Mouse (Mus musculus): Measurements from ENCODE around the gene Gm11060.

The Gm11060 gene

DNA sequence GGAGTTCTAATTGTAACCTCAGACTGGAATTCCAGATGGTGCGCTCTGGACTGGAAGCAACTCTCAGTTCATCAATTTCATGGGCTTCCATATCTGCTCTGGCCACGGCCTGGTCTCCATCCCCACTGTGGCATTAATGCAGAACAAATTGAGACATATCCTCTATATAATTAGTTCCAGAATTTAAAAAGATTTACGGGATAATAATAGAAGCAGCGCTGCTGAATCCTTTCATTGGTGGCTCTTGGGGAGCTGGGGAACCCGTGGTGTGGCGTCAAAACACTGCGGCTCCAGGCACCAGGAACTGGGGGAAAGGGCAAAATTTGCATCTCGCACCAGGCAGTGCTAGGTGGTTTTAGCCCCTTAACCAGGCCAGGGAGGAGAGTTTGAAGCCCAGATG, 30.4 kb downstream of the Gm11060 start:
- no peak for DNase-seq

DNA sequence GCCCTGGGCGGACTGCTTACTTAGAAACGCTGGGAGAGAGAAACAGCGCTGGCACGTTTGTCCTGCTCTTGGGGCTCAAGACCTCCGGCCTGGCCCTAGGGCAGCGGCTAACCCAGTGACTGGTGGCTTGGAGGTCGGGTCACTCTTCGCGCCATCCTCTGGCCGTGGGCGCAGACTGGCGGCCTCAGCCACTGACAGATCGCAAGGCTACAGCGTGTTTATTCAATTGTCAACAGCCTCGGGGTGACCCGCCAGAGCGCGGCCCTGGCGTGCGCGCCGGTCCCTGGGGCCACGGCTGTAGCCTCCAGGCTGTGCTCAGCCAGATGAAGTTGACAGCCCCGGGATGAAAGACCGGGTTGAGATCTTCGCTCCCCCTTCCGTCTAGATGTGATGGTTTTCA, 31.1 kb downstream of the Gm11060 start:
- no peak for DNase-seq

DNA sequence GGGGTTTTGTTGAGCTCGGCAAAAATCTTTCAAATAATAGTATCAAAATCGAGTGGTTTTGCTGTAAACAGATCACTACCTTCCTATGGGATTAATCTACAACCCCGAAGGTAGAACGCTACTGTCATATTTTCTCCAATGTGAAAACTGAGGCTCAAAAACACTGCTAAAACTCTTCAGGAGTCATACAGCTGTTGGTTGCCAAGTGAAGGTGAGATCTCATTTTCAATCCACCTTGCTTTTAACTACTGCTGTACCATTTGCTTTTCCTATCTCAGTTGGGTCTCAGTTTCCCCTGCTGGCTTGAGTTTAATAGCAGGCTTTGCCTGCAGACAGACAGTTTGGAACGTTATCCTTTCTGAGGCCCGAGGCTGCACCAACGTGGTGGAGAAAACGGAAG, 31.6 kb downstream of the Gm11060 start:
- no peak for DNase-seq

DNA sequence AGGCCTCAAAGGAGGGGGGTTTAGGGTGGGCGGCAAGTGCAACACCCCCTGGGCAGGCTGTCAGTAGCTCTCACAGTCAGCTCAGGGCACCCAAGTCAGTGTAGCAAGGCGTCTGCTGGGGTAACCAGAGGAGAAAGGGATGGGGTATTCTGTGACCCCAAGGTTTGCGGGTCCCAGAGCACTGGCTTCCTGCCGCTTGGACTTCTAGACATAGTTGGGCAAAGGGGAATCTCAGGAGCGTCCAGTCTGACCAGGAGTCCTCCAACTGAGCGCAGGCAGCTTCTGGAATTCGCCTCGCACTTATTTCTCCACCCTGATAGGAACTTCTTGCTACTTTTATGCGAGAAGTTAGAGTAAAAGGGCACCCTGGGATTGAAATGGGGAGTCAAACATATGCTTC, 32.1 kb downstream of the Gm11060 start:
- DNase-seq = no peak

DNA sequence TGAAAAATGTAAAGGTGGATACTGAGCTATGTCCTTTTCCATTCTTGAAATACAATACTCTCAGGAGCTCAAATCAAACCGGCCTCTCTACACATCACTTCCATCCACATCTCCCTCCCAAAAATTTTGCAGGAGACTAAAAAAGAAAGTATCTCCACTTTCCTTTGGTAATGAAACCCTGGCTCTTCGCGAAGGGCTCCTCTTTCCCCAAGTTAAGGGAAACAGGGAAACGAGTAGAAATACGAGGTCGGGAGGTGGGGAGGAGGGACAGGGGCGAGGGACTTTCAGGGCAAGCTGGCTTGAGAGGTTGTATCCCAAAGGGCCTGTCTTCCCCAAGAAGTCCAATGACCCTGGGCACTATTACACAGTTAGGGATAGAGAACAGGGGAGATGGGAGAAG, 32.6 kb downstream of the Gm11060 start:
- no peak for DNase-seq

DNA sequence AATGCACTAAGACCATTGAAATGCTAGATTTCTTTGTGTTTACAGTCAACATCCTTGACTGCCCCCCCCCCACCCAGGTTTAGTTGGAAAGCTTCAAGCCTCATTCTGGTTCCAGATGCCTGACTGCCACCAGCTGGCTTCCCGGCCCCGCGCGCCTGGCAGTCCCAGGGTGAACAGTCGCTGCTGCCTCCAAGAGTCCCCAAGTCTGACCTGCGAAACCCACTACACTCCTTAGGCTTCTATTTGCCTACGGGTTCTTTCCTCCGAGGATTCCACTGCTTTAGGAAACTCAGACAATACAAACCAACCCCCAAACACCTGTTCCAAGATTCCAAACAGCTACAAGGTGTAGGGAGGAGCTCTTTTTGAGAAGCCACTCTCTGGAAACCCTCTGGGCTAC, 33.4 kb downstream of the Gm11060 start:
- no peak for DNase-seq

DNA sequence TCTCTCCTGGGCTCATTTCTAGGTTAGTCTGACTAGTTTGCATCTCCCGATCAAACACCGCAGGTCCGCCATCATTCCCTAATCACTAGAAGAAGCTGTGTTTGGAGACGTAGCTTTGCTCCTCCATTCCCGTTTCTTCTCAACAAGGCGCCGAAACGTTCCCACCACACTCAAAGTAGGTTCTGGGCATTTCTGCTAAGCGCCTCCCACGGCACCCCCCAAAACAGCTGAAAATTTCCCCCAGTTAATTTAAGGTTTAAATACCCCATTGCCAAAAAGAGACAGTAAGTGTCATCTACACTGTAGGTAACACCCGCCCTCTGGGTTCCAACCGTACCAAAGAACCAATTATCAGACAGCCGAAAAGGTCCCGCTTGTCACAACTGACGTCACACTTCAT, 33.8 kb downstream of the Gm11060 start:
- DNase-seq = no peak

DNA sequence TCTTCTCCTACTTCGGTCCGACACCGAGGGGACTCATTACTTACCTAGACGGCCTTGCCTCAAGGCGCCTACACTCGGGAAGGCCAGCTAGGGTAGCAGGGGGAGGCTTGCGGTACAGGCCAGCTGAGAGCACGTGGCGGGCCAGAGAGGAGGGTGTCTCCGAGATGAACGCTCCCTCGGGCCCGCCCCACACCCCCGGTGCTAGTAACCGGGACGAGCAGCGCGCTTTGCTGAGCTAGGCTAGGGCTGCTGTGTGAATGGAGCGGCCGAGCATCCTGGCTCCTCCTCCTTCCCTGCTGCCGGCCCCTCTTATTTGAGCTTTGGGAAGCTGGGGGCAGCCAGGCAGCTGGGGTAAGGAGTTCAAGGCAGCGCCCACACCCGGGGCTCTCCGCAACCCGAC, 34.5 kb downstream of the Gm11060 start, which contains the start of gene Wt1:
Gene Wt1, plus strand, starts transcription at position 251 of the 400 bp plus-strand sequence.
- no peak for DNase-seq

DNA sequence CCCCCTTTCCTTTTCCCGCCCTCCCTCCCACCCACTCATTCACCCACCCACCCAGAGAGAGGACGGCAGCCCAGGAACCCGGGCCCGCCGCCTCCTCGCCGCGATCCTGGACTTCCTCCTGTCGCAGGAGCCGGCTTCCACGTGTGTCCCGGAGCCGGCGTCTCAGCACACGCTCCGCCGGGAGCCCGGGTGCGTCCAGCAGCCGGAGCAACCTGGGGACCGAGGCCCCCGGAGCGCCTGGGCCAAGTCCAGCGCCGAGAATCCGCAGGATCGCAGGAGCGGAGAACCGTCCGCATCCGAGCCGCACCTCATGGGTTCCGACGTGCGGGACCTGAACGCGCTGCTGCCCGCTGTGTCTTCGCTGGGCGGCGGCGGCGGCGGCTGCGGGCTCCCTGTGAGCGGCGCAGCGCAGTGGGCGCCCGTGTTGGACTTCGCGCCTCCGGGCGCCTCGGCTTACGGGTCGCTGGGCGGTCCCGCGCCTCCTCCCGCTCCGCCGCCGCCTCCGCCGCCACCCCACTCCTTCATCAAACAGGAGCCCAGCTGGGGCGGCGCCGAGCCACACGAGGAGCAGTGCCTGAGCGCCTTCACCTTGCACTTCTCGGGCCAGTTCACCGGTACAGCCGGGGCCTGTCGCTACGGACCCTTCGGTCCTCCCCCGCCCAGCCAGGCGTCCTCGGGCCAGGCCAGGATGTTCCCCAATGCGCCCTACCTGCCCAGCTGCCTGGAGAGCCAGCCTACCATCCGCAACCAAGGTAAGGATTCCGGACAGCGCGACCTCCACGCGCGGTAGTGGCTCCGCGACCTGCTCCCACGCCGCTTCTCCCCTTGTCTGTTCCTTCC, 35.1 kb downstream of the Gm11060 start:
- DNase-seq = no peak

DNA sequence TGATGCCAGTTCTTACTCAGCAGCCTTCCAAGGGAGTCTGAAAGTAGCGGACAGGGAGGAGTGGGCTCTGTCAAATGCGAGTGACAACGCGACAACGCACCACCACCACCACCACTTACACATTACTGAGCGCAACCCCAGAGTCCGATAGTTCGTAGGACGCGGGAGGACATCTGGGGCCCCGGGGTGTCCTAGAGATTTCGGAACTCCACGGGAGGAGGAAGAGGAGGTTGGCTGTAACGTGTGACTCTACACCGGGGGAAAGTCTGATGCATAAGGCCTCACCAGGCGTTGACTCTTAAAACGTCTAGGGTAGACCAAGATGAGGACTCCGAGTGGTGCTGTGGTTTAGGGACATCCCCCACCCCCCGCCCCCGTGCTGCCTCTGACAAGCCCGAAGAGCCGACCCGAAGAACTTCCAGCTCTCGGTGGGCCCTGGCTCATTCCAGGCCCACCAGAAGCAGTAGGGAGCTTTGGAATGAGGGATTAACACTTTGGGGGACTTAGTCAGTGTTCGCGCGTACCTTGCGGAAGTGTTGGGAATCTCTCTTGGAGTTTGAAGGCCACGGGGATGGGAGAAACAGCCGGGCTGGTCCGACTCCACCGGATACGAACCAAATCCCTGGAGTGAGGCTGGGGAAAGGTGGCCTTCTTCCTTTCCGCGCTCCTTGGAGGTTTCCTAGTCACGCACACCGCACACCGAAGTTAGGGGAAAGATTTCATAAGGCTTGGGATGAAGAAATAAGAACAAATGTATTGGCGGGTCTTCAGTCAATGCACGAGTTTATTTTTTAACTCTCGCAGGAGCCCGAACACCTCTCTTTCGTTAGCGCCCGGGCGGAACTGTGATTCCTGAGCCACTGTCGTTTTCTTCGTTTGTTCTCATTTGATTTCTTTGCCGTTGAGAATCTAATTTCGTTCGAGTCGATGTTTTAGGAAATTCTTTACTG, 36.0 kb downstream of the Gm11060 start:
- DNase-seq = no peak

DNA sequence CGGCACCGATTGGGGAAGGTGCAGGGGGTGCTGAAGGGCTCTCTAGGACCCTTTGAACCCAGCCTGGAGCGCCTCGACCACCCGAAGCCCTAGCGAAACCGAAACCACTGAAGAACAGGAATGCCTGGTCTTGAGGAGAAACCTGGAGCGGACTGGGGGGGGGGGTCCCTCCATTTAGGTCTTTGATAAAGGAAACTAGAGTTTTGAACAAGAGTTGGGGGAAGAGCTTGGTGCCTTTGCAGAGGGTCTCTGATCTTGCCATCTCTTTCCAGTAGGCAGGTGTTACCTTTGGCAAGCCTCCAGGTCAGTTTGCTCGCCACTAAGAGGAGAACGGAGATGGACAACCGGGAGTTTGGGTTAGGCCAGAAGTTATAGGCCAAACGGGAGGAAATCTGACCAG, 36.7 kb downstream of the Gm11060 start:
- no peak for DNase-seq

DNA sequence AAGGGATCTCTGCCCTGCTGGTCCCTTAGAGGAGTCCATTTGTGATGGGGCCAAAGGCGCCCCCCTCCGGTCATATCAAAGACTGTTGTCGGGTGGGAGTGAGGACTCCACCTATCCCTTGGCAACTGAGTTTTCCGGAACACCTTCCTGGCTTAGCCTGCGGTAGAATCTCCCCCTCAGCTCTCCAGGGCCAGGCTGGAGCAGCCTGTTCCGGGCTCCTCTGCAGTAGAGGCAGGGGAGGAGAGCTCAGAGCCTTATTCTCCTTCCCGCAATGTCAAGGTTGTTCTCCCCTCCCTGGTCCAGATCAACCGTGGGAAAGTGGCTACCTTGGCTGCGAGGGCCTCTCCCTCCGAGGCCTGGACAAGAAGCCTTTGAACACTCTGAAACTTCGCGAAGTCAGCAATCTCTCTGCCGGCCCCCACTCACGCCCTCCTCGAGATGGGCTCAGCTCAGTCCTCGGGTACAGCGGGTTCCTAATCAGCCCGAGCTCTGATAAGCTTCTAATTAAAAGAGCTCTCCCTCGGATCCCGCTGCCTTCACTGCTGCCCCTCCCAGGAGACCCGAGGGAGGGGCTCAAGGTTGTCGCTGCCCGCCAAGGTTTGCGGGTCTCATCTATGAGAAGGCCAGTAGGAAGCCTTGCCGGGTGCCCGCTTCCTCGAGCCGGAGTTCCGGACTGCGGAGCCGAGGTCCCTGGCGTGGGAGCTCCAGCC, 38.7 kb downstream of the Gm11060 start:
- DNase-seq = no peak

DNA sequence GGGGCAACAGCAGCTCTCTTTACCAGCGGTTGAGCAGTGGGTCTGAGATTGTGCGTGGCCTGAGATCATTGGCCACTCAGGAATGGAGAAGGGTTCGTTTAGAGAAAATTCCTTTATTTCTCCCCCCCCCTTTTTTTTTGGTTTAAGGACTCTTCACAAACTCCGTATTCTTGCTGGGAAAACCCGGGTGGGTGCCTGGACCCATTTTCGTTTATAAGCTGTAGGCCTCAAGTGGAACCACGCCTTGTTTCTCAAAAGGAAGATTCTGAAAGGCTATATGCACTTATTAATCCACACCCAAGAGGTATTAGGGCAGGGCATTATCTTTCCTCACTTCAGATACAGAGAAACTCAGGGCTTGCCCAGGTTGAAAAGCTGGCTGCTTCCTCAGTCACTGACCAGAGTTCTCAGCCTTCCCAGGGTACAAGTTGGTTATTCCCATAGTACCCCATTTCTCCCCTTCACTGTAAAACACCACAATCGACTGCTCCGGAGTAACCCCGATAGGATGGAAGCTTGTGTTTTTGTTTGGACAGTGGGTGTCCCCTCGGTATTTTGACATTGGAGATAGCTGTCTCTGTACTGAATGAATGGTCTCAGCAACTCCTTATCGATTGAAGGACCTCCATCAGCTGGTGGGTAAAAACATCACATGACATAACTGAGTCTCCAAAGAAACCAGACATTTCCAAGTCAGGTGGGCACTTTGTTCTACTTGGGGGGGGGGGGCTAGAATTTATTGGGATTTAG, 39.4 kb downstream of the Gm11060 start:
- no peak for DNase-seq

DNA sequence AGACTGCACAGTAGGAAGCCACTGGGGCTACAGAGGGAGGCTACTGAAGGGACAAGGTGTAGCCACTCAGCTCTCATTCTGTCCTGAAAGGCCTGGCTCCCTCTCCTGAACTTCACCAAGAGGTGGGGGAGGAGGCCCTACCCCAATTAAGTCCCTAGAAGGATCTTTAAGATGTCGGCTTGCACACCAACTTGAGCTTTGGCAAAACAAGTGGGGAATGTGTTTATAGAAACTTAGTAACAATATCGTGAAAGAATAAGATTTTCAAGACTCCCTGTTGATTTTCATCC, 39.9 kb downstream of the Gm11060 start:
- DNase-seq = no peak

DNA sequence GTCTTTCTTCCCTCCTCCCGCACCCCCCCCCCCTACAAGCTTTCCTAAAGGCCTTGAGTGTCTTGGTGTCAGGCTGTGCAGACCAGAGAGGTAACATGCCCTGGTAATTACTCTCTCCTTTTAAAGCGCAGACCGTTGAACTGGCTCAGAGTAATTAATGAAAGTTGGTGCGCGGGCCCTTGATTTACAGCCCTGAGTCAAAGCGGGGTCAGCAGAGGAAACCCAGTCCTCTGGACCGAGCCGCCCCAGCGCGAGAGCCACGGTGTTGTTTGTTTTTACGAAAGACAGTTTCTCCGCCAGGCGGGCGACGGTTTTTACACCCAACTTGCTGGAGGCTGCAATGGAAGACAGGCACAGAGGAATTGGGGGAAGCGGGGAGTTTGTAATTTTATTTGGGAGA, 40.5 kb downstream of the Gm11060 start:
- no peak for DNase-seq

DNA sequence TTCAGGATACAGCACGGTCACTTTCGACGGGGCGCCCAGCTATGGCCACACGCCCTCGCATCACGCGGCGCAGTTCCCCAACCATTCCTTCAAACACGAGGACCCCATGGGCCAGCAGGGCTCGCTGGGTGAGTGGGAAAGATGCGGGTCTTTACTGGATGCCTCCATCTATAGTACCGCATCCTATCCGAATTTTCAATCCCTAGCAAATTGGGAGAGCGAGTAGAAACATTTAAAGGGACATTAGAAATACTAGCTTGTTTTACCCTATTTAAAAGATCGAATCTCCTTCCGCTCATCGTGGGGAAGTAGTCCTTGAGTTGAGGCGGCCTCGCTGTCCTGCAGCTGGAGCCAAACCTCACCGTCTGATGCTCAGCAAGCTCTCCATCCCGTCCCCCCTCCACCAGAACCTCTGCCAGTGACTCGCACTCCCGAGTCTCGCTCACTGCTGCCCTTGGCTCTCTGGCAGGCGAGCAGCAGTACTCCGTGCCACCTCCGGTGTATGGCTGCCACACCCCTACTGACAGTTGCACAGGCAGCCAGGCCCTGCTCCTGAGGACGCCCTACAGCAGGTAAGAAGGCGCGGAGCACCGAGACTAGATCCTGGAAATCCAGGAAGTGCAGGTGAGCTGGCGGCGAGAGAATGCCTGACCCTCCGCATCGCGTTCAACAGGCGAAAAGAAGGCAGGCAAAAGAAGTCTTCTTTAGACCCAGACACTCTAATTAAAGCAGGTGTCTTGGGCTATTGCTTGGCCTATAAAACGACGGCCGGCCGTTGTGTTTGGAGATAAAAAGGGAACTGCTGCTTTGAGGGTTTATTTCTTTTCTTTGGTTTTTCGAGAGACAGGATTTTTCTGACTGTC, 41.3 kb downstream of the Gm11060 start:
- no peak for DNase-seq

DNA sequence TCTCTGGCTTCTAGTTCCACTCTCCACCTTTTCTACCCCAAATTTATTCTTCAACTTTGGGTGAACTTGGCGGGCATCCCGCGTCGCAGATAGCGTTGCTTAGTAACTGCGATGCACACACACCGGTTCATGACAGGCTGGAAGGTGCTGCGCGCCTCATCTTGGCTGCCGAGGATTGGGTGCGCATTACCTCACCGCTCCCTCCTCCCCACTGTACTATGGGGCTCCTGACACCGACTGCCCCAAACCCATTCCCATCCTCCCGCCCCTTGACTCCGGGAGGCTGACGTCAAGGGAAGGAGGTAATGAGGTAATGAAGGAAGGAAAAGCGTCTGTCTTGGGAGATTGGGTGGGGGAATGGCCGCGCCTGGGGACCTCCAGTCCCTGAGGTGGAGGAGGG, 42.5 kb downstream of the Gm11060 start:
- DNase-seq = no peak

DNA sequence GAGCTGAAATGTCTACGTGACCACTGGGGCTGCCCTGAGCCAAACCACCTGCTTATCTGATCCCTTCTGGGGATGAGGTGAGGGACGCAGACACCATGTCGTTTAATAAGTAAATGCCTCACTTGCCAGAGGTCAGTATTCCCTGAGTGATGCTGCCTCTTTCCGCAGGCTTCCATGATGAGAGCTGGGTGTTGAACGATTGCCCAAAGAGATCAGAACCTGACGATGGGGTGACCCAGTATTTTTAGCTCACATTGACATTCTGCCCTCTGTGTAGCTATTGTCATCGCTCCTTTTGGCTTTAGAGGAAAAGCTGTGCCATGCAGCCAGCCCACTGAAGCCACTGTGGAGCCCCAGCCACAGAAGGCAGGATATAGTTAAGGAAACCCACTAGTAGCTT, 47.7 kb downstream of the Gm11060 start:
- DNase-seq = no peak

DNA sequence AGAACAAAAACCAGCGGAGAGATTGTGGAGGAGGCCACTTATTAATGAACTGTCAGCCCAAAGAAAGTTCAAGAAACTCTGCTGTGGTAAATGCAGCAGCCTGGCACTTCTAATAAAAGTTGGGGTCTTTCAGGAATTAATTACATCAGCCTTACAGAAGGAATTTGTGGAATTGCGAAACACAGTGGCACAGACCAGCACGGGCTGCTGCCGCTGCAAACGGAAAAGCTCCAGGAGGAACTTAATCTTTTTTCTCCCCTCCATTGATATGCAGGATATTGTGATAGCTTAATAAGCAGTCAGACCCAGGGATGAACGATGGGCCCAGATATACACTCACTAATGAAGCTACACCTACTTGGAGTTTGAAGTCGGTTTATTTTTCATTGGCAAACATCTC, 49.6 kb downstream of the Gm11060 start:
- DNase-seq = no peak
